Mouse (Mus musculus) limb, embryonic 14.5 days (tissue): ENCODE measurements around the gene Gm7735. TPM values are rescaled to one million over a fixed set of nuclear protein-coding genes. Genes with fewer than 3 reads are reported as not detected.

ENCODE experiments used
- ATAC-seq: fragments of 200-750 bp; cut with Nextera tagmentation; 2 replicates; pipeline ENCODE4 v1.8.0; 2017; ENCODE audit warnings: low read depth, moderate number of reproducible peaks, moderate TSS enrichment; ENCODE audit not compliant: low FRiP score
- DNase-seq: peaks from one replicate; pipeline ENCODE4 v3.0.0-alpha.2; 2015; ENCODE audit warnings: low spot score
- H3K27ac ChIP-seq: fragments of 300-500 bp; sonication (generic); replicated peaks from 2 replicates; pipeline ENCODE4 v1.5.1; 2014; ENCODE audit warnings: low read depth, mild to moderate bottlenecking, low read length, moderate library complexity, mixed read lengths
- H3K27me3 ChIP-seq: fragments of 300-500 bp; sonication (generic); 2 replicates; pipeline ENCODE4 v1.6.1; 2014; ENCODE audit warnings: low read length, mixed read lengths; ENCODE audit not compliant: control insufficient read depth, insufficient read depth
- H3K36me3 ChIP-seq: fragments of 300-500 bp; sonication (generic); 2 replicates; pipeline ENCODE4 v1.6.1; 2014; ENCODE audit warnings: mild to moderate bottlenecking, low read length, moderate library complexity, mixed read lengths; ENCODE audit not compliant: control insufficient read depth, insufficient read depth
- H3K4me1 ChIP-seq: fragments of 300-500 bp; sonication (generic); 2 replicates; pipeline ENCODE4 v1.6.1; 2014; ENCODE audit warnings: antibody characterized with exemption, low read length, mixed read lengths; ENCODE audit not compliant: control insufficient read depth, insufficient read depth
- H3K4me2 ChIP-seq: fragments of 300-500 bp; sonication (generic); replicated peaks from 2 replicates; pipeline ENCODE4 v1.6.1; 2014; ENCODE audit warnings: low read depth, mild to moderate bottlenecking, low read length, moderate library complexity; ENCODE audit not compliant: severe bottlenecking
- H3K4me3 ChIP-seq: fragments of 300-500 bp; sonication (generic); replicated peaks from 2 replicates; pipeline ENCODE4 v1.5.1; 2014; ENCODE audit warnings: low read length
- H3K9ac ChIP-seq: fragments of 300-500 bp; sonication (generic); 2 replicates; pipeline ENCODE4 v1.6.1; 2014; ENCODE audit warnings: mild to moderate bottlenecking, low read depth, low read length, moderate library complexity; ENCODE audit not compliant: severe bottlenecking
- H3K9me3 ChIP-seq: fragments of 300-500 bp; sonication (generic); 2 replicates; pipeline ENCODE4 v1.6.1; 2016; ENCODE audit warnings: low read length; ENCODE audit not compliant: control insufficient read depth
- POLR2A ChIP-seq: fragments of 200-500 bp; IDR thresholded peaks from 2 replicates; pipeline ENCODE4 v1.8.0; 2012; ENCODE audit warnings: inconsistent platforms, mild to moderate bottlenecking, moderate library complexity, borderline replicate concordance; ENCODE audit not compliant: insufficient read depth, insufficient read length; ENCODE audit errors: extremely low read depth
- WGBS: fragments of 180-500 bp; shearing (Covaris S2); extraction: QIAGEN DNeasy Blood & Tissue Kit; methylation state at CpG from one replicate; pipeline ENCODE4 v1.1.7; 2014; 5-methylcytosine and 5-hydroxymethylcytosine counted together
- polyA plus RNA-seq, 2 experiments: library from polyadenylated mRNA; depleted of rRNA in 1 of 2; stranded (reverse) in 1 of 2; unstranded in 1 of 2; fragments of >200 nt; fragmentation: Nextera tagmentation in 1 of 2; extraction: Ambion mirVana in 1 of 2; gene quantifications; 2 replicates each; pipeline versions ENCODE4 v1.2.1 to v1.2.3; 2012 to 2014

Gene Gm7735
- polyA plus RNA-seq, 2 experiments, result not detected

- no peak within 1 kb of the TSS for H3K9ac ChIP-seq
- no peak for TF ChIP-seq POLR2A
- no peaks in the 10 kb centered on the region for H3K4me1 ChIP-seq
- no peak for ATAC-seq
- no peaks in the 10 kb centered on the region for H3K36me3 ChIP-seq
- no peak within 1 kb of the TSS for H3K27ac ChIP-seq
- no peak within 1 kb of the TSS for H3K4me3 ChIP-seq
- H3K4me2 ChIP-seq, result no peak within 1 kb of the TSS
- no peaks in the 10 kb centered on the region for H3K9me3 ChIP-seq
- DNase-seq, result no peak
- H3K27me3 ChIP-seq, result no peaks in the 10 kb centered on the region
- 75% methylated on average over 1 of the region's 1 CpGs for WGBS
Observed at GRCm38 (mm10) chr16:89205561-89205960, 36.3 kb downstream of the Gm7735 start, which contains the start of gene Krtap20-2. Gene Krtap20-2, plus strand, starts transcription at chr16:89205861.

Other genes starting within 250 kb of the Gm7735 start
- not detected in 2 replicates for gene Krtap19-9b, start 237.2 kb upstream of the Gm7735 start, polyA plus RNA-seq (2012; rRNA removed)
- gene Krtap19-9b, start 237.2 kb upstream of the Gm7735 start, polyA plus RNA-seq (2014; fragmentation: Nextera tagmentation; extraction: Ambion mirVana), result not detected in 2 replicates
- gene Krtap16-3, start 206.6 kb upstream of the Gm7735 start, polyA plus RNA-seq (2012; rRNA removed), result not detected in 2 replicates
- gene Krtap16-3, start 206.6 kb upstream of the Gm7735 start, polyA plus RNA-seq (2014; fragmentation: Nextera tagmentation; extraction: Ambion mirVana), result not detected in 2 replicates
- gene Krtap22-2, start 158.7 kb upstream of the Gm7735 start, polyA plus RNA-seq (2012; rRNA removed), result not detected in 2 replicates
- not detected in 2 replicates for gene Krtap22-2, start 158.7 kb upstream of the Gm7735 start, polyA plus RNA-seq (2014; fragmentation: Nextera tagmentation; extraction: Ambion mirVana)
- gene Gm10229, start 154.2 kb upstream of the Gm7735 start, polyA plus RNA-seq (2012; rRNA removed), result not detected in 2 replicates
- gene Gm10229, start 154.2 kb upstream of the Gm7735 start, polyA plus RNA-seq (2014; fragmentation: Nextera tagmentation; extraction: Ambion mirVana), result not detected in 2 replicates
- gene Krtap6-1, start 137.8 kb upstream of the Gm7735 start, polyA plus RNA-seq (2012; rRNA removed), result not detected in 2 replicates
- not detected in 2 replicates for gene Krtap6-1, start 137.8 kb upstream of the Gm7735 start, polyA plus RNA-seq (2014; fragmentation: Nextera tagmentation; extraction: Ambion mirVana)
- gene Gm10228, start 128.0 kb upstream of the Gm7735 start, polyA plus RNA-seq (2012; rRNA removed), result not detected in 2 replicates
- gene Gm10228, start 128.0 kb upstream of the Gm7735 start, polyA plus RNA-seq (2014; fragmentation: Nextera tagmentation; extraction: Ambion mirVana), result not detected in 2 replicates
- not detected in 2 replicates for gene Krtap6-5, start 121.6 kb upstream of the Gm7735 start, polyA plus RNA-seq (2012; rRNA removed)
- gene Krtap6-5, start 121.6 kb upstream of the Gm7735 start, polyA plus RNA-seq (2014; fragmentation: Nextera tagmentation; extraction: Ambion mirVana), result not detected in 2 replicates
- gene 1110025L11Rik, start 105.5 kb upstream of the Gm7735 start, polyA plus RNA-seq (2012; rRNA removed), result not detected in 2 replicates
- not detected in 2 replicates for gene 1110025L11Rik, start 105.5 kb upstream of the Gm7735 start, polyA plus RNA-seq (2014; fragmentation: Nextera tagmentation; extraction: Ambion mirVana)
- gene Krtap6-3, start 85.5 kb upstream of the Gm7735 start, polyA plus RNA-seq (2012; rRNA removed), result not detected in 2 replicates
- gene Krtap6-3, start 85.5 kb upstream of the Gm7735 start, polyA plus RNA-seq (2014; fragmentation: Nextera tagmentation; extraction: Ambion mirVana), result not detected in 2 replicates
- not detected in 2 replicates for gene Gm6358, start 28.6 kb upstream of the Gm7735 start, polyA plus RNA-seq (2012; rRNA removed)
- gene Gm6358, start 28.6 kb upstream of the Gm7735 start, polyA plus RNA-seq (2014; fragmentation: Nextera tagmentation; extraction: Ambion mirVana), result not detected in 2 replicates
- gene Gm10061, start 18.4 kb upstream of the Gm7735 start, polyA plus RNA-seq (2012; rRNA removed), result not detected in 2 replicates
- gene Gm10061, start 18.4 kb upstream of the Gm7735 start, polyA plus RNA-seq (2014; fragmentation: Nextera tagmentation; extraction: Ambion mirVana), result not detected in 2 replicates
- gene Gm9789, start 11.5 kb upstream of the Gm7735 start, polyA plus RNA-seq (2012; rRNA removed), result not detected in 2 replicates
- gene Gm9789, start 11.5 kb upstream of the Gm7735 start, polyA plus RNA-seq (2014; fragmentation: Nextera tagmentation; extraction: Ambion mirVana), result not detected in 2 replicates
- not detected in 2 replicates for gene 1110057P08Rik, start 5.2 kb downstream of the Gm7735 start, polyA plus RNA-seq (2012; rRNA removed)
- gene 1110057P08Rik, start 5.2 kb downstream of the Gm7735 start, polyA plus RNA-seq (2014; fragmentation: Nextera tagmentation; extraction: Ambion mirVana), result not detected in 2 replicates
- gene Krtap20-2, start 36.4 kb downstream of the Gm7735 start, polyA plus RNA-seq (2012; rRNA removed), result not detected in 2 replicates
- gene Krtap20-2, start 36.4 kb downstream of the Gm7735 start, polyA plus RNA-seq (2014; fragmentation: Nextera tagmentation; extraction: Ambion mirVana), result not detected in 2 replicates
- not detected in 2 replicates for gene Krtap21-1, start 234.4 kb downstream of the Gm7735 start, polyA plus RNA-seq (2012; rRNA removed)
- not detected in 2 replicates for gene Krtap21-1, start 234.4 kb downstream of the Gm7735 start, polyA plus RNA-seq (2014; fragmentation: Nextera tagmentation; extraction: Ambion mirVana)